Mouse (Mus musculus): ENCODE results near the gene Hexdc.
A peak's percentile ranks its signal among the peaks of the same experiment; 100 is the strongest.

The Hexdc gene

GRCm38 (mm10) chr11:121228129-121229017 lies 24.1 kb downstream of the Hexdc start:
- DNase-seq, result peak; percentile 12

- DNase-seq, result peak; percentile 84
Measured at GRCm38 (mm10) chr11:121229018-121229439, 24.8 kb downstream of the Hexdc start, which contains the start of gene Cybc1. Gene Cybc1, minus strand, starts transcription at chr11:121229322.

GRCm38 (mm10) chr11:121231191-121231590 lies 27.0 kb downstream of the Hexdc start:
- DNase-seq, result peak; percentile 45

GRCm38 (mm10) chr11:121231628-121232291 lies 27.5 kb downstream of the Hexdc start:
- peak; percentile 14 for DNase-seq

- no peak for DNase-seq
Measured at GRCm38 (mm10) chr11:121232706-121233105, 28.5 kb downstream of the Hexdc start.

GRCm38 (mm10) chr11:121235475-121236238 lies 31.4 kb downstream of the Hexdc start:
- DNase-seq, result peak; percentile 37

GRCm38 (mm10) chr11:121236564-121237344 lies 32.5 kb downstream of the Hexdc start, which contains the start of gene Narf:
Gene Narf, plus strand, starts transcription at chr11:121237253.
- DNase-seq, result peak; percentile 100

- no peak for DNase-seq
Measured at GRCm38 (mm10) chr11:121237345-121238128, 33.3 kb downstream of the Hexdc start.

- DNase-seq, result no peak
Measured at GRCm38 (mm10) chr11:121239669-121240068, 35.4 kb downstream of the Hexdc start.

- no peak for DNase-seq
Measured at GRCm38 (mm10) chr11:121250196-121250595, 46.0 kb downstream of the Hexdc start.

- DNase-seq, result peak; percentile 96
Measured at GRCm38 (mm10) chr11:121259160-121260100, 55.2 kb downstream of the Hexdc start, which contains the start of gene Foxk2. Gene Foxk2, plus strand, starts transcription at chr11:121259990.

- peak; percentile 40 for DNase-seq
Measured at GRCm38 (mm10) chr11:121260211-121260906, 56.1 kb downstream of the Hexdc start.

GRCm38 (mm10) chr11:121261074-121261473 lies 56.8 kb downstream of the Hexdc start:
- DNase-seq, result no peak

Measured in kidney, postnatal 14 days (tissue).